Mouse (Mus musculus) spleen, postnatal 14 days (tissue): ENCODE results near the gene Pard6b.

Experiments
- DNase-seq, 2 experiments: peaks; one replicate each; pipeline ENCODE4 v3.0.0; 2021 to 2022; ENCODE audit warnings: low spot score in 2 of 2

The Pard6b gene

DNA sequence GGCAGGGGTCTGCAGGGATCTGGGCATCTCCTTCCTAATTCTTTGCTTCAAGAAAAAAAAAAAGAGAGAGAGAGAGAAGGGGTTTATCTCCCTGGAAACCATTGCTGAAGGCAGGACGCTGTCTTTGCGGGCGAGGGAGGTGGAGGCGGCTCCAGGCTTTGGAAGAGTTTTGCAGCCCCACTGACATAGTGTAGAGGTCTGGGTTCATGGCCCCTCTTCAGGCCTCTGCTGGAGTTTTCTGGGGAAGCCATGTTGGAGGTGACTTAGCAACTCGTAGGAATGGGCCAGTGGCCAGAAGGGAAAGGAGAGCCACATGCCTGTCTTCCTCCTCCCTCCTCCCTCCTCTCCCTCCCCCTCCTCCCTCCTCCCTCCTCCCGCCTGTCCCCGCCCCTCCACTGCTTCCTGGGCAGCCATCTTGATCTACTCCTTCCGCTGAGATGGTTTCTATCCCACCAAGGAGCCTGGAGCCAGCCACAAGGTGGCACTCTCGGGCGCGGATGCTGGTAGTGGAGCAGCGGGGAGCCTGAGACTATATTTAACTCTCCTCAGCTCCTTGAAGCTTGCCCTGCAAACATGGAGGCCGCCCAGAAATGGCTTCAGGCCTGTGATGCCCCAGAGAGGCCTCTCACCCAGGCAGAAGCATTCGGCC lies 47.5 kb downstream of the Pard6b start:
- DNase-seq = peak; percentile 58 to 71

DNA sequence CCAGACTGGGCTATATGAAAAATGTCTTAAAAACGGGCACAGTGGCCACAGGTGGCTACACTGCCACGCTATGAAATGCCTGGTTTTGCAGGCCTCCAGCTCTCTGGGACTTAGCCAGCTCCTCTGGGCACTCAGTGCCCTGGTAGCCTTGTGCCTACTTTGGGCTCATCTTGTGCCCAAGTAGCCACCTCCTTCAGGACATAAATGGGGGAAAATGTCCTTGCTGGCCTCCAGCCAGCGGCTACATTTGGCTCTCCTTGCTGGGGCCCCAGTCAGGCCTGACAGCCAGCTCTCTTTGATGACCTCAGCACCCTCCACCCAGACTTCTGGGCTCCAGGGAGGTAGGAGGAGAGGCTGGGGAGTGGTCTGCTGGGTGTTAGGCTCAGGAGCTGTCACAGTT lies 49.2 kb downstream of the Pard6b start:
- DNase-seq = no peak

DNA sequence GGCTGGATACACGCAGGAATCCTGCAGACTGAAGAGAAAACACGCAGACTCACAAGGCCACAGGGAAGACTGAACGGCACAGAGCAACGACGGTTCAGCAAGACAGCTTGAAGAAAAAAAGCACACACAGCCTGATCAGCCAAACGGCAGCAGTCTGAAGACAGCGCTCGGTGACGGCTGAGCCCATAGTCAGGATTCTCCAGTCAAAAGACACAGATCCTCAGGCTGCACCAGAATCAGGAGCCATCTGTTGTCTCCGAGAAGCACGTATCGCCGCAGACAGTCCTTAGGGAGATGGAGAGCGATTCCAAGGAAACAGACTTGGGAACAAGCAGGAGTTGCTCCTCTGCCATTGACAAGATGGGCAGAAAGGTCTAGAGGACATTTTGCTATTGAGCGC lies 56.4 kb downstream of the Pard6b start:
- DNase-seq = no peak

DNA sequence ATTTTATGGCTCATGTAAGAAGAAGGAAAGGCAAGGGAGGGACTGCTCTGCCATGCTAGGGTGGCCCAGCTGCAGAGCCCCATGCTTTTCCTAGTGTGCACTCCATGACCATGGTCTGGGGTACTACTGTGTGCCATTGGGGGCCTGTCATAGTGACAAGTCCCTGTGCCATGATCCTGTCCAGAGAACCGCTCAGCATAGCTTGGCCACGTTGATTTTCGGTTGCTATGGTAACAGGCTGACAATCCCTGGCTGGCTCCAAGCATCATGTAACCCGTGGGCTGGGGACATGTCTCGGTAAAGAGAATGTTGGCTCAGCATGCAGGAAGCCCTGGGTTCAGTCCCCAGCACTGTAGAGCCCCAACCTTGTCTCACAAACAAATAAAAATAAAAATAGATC lies 63.0 kb downstream of the Pard6b start:
- DNase-seq = no peak

DNA sequence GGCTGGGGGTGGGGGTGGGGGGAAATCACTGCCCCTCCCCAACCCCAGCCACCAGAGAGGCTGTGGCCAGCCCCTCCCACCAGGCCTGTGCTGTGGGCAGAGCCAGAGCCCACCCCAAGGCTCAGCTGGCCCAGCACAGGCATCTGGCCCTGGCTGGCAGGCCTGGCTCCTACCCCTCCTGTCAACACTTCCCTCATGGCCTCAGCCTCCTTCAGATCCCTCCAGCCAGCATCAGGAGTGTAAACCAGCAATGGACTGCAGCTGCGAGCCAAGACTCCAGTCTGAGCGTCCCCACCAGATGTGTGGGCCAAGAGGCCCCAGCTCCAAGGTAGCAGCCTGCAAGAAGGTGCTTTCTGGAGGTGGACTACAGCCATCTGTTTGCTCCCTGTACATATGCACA lies 64.6 kb downstream of the Pard6b start:
- DNase-seq = no peak

DNA sequence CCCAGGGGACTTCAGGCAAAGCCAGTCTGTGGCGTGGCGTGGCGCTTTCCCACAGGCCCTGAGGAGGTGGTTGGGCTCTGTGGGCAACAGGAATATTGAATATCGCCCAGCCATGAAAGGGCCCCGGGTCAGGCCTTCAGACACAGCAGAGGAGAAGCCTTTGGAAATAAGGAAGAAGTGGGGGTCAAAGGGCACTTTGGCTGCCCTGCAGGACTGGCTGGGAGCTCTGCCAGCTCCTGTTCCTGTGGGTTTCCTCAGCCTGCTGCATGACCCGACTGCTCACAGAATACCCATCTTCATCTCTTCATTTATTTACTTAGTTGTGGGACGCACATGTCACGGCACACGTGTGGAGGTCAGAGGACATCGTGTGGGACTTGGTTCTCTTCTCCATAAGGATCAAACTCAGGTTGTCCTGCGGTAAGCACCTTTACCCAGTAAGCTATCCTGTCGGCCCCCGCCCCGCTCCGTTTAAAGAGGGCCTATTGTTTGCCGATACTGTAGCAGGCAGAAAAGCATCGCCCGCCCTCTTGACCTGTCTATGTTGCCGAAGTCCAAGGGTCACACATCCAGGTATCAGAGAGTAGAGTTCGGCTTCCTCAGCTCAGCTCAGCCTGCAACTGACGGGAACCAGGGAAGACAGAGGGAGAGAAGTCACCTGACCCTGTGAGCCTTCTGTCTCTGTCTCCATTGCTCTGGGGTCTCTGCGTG lies 67.1 kb downstream of the Pard6b start:
- DNase-seq = no peak

DNA sequence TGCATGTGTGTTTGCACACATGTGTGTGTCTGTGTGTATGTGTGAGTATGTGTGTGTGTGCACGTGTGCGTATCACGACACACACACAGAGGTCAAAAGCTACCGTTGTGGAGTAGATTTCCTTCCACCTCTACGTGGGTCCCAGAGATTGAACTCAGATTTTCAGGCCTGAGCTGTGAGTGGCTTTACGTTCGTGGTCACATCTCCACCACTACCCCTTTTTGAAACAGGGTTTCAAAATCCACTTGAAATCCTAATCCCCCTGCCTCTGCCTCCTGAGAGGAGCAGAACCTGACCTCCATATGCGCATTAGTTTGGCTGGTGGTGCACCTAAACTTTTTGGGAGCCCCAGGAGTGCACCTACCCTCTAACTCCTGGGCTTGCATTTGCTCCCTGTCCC lies 68.4 kb downstream of the Pard6b start:
- no peak for DNase-seq
